Mouse (Mus musculus): ENCODE measurements around the gene Adprhl1. TPM values are rescaled to one million over a fixed set of nuclear protein-coding genes. Genes with fewer than 3 reads are reported as not detected.

Adprhl1 gene
- polyA plus RNA-seq, 1 experiment from 2014 or later: 1.1 TPM

DNA sequence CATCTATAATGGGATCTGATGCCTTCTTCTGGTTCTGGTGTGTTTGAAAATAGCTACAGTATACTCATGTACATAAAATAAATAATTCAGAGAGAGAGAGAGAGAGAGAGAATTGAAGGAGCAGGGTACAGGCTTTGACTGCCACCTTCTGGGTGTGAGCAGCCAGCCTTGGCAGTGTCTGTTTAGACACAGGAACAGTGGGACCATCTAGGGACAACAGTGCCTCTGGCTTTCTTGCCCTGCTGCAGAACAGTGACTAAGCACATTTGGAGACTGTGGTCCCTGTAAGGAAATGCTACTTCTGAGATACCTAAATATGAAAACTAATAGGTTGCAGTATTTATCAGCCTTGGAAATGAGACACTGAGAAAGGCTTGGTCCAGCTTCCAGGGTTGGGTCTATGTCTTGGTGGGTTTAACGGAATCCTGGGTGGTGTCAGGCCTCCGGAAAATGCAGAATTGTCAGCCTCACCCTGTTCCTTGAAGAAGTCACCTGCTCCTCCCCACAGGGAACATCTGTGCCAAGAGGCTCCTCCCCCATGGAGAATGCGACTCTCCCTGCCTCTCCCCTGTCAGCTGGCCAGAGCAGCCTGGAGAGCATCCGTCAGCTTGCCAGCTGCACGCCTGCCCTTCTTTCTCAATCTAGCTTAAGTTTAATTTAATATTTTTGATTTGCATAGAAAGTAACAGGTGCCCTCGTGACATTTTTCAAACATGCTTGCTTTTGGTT, 45.2 kb downstream of the Adprhl1 start:
- Histone ChIP-seq H3K9me3 (replicated peaks) (no peaks in the 10 kb centered on the region), H3K27ac (replicated peaks) (peak overlapping the region; percentile 84), H3K4me1 (replicated peaks) (peaks cover 77% of the 10 kb centered on the region), H3K9ac (peak overlapping the region; percentile 31; the same call in 1 of the 2 replicates), H3K36me3 (replicated peaks) (0 out of 2 replicates have a peak, but pooled peaks cover 8% of the 10 kb centered on the region), H3K4me2 (peak overlapping the region; percentile 49), H3K27me3 (no peaks in the 10 kb centered on the region), H3K4me3 (replicated peaks) (no peak overlapping the region)
- ATAC-seq (ENCODE audit: insufficient read depth): peak; percentile 74
- 28% methylated on average over 6 of the region's 6 CpGs for WGBS (ENCODE audit: insufficient replicate concordance)

DNA sequence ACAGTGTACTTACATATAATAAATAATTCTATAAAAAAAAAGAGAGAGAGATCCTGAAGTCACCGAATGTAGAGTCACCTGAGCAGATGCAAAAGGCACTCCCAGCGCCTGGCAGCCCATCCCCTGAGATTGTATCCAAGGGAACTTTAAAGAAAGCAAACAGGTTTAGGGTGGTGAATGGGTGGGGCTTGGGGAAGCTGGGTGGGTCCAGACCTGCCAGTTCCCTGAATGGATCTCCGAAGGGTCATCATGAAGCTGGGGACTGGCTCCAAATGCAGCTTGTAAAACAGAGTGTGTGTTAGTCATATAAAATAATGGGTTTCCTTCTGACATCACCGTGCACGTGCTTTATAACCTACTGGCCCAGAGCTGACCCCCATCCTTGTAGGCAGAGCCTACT, 47.7 kb downstream of the Adprhl1 start:
- H3K9me3 ChIP-seq (replicated peaks): no peaks in the 10 kb centered on the region
- peaks cover 86% of the 10 kb centered on the region for H3K4me1 ChIP-seq (replicated peaks)
- H3K27ac ChIP-seq (replicated peaks): peak overlapping the region; percentile 85
- H3K4me2 ChIP-seq: peak overlapping the region; percentile 25
- peak overlapping the region; percentile 13; the same call in 1 of the 2 replicates for H3K9ac ChIP-seq
- WGBS (ENCODE audit: insufficient replicate concordance): 38% methylated on average over 5 of the region's 5 CpGs
- 0 out of 2 replicates have a peak, but pooled peaks cover 8% of the 10 kb centered on the region for H3K36me3 ChIP-seq (replicated peaks)
- no peaks in the 10 kb centered on the region for H3K27me3 ChIP-seq
- ATAC-seq (ENCODE audit: insufficient read depth): no peak
- no peak overlapping the region for H3K4me3 ChIP-seq (replicated peaks)

DNA sequence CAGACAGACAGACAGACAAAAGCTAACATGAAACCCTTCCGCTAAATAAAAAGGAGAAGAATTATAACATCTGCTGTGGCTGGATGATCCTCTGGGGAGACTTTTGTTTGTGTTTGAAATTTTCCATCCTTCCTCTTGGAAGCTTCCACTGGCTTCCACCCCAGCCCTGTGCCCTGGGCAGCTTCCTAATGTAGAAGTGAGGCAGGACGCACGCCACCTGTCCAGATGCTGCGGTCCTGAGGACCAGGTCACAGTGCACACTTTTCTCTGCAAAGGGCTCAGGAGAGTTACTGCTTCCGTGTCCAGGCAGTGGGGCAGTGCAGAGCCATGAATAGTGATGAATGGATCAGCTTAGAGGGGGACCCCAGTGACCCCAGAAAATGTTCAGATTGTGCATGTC, 48.7 kb downstream of the Adprhl1 start:
- no peak for ATAC-seq (ENCODE audit: insufficient read depth)
- Histone ChIP-seq H3K9me3 (replicated peaks) (no peaks in the 10 kb centered on the region), H3K4me3 (replicated peaks) (no peak overlapping the region), H3K4me2 (peak overlapping the region; percentile 96; the same call in 1 of the 2 replicates), H3K4me1 (replicated peaks) (peaks cover 83% of the 10 kb centered on the region), H3K27ac (replicated peaks) (peak overlapping the region; percentile 85), H3K27me3 (peaks cover 1% of the 10 kb centered on the region; the same call in 1 of the 2 replicates), H3K9ac (no peak overlapping the region), H3K36me3 (replicated peaks) (0 out of 2 replicates have a peak, but pooled peaks cover 8% of the 10 kb centered on the region)
- 89% methylated on average over 5 of the region's 5 CpGs for WGBS (ENCODE audit: insufficient replicate concordance)

DNA sequence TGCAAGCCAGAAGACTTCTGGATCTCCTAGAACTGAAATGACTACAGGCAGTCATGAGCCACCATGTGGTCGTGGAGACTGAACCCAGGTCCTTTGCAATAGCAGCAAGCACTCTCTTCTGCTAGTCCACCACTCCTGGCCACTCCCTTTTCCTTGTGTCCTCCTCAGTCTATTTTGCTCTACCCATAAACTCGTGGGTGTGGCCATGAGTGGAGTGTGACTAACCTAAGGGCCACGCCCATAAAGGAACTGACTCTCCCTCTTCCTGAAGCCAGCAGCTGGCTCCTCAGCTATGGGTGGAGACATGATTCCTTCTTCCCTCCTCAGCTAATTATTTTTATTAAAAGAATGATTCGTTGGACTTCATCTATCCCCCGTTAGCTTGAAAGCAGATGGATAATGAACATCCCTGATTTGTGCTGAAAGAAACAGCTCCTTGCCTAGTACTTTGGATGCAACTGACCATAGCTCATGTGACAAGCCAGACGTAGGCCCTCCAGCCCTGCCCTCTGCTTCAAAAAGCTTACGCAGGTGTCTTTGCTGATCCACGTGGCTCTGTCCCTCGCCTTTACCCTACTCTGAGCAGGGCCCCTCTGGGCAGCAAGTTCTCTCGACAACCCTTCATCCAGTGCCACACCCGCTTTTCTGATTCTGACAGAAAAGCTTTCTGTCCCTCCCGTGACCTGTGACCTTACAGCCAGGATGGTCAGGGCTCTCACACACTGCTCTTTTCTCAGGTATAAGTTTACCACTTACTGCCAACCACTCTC, 49.4 kb downstream of the Adprhl1 start:
- no peaks in the 10 kb centered on the region for H3K9me3 ChIP-seq (replicated peaks)
- peak; percentile 40 for ATAC-seq (ENCODE audit: insufficient read depth)
- peak overlapping the region; percentile 85 for H3K27ac ChIP-seq (replicated peaks)
- H3K4me1 ChIP-seq (replicated peaks): peaks cover 84% of the 10 kb centered on the region
- H3K36me3 ChIP-seq (replicated peaks): 0 out of 2 replicates have a peak, but pooled peaks cover 8% of the 10 kb centered on the region
- peaks cover 9% of the 10 kb centered on the region for H3K27me3 ChIP-seq
- WGBS (ENCODE audit: insufficient replicate concordance): 46% methylated on average over 12 of the region's 12 CpGs
- H3K4me2 ChIP-seq: peak overlapping the region; percentile 96
- peak overlapping the region; percentile 23 for H3K4me3 ChIP-seq (replicated peaks)
- H3K9ac ChIP-seq: peak overlapping the region; percentile 29; the same call in 1 of the 2 replicates

DNA sequence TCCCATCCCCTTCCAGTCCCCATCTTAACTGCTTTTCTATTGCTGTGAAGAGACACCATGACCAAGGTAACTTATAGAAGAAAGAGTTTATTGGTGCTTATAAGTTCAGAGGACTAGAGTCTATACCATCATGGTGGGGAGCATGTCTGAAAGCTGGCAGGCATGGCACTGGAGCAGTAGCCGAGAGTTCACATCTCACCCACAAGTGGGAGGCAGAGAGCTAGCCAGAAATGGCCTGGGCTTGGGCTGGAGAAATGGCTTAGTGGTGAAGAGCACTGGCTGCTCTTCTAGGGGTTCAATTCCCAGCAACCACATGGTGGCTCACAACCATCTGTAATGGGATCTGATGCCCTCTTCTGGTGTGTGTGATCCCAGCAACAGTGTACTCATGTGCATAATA, 50.5 kb downstream of the Adprhl1 start:
- Histone ChIP-seq H3K4me2 (peak overlapping the region; percentile 96), H3K36me3 (replicated peaks) (0 out of 2 replicates have a peak, but pooled peaks cover 8% of the 10 kb centered on the region), H3K27me3 (peaks cover 17% of the 10 kb centered on the region), H3K4me3 (replicated peaks) (peak overlapping the region; percentile 75), H3K27ac (replicated peaks) (peak overlapping the region; percentile 97), H3K9me3 (replicated peaks) (no peaks in the 10 kb centered on the region), H3K9ac (peak overlapping the region; percentile 66), H3K4me1 (replicated peaks) (peaks cover 78% of the 10 kb centered on the region)
- 31% methylated on average over 1 of the region's 1 CpGs for WGBS (ENCODE audit: insufficient replicate concordance)
- ATAC-seq (ENCODE audit: insufficient read depth): no peak

DNA sequence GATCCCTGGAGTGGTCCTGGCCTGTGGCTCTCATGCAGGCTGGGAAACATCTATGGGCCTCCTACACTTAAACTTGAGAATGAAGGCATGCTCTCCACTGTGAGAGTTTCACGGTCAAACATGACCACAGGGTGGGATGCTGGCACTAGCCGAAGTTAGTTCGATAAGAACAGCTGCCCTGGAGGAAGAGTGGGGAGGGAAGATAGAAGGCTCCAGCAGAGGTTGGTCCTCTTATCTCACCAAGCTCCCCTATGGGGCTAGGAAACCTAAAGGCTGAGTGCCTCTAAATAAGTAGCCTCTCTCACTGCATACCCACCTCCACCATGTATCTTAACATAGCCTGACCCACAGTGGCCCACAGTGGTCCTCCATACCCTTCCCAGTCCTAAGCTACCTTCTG, 51.2 kb downstream of the Adprhl1 start:
- WGBS (ENCODE audit: insufficient replicate concordance): 15% methylated on average over 3 of the region's 3 CpGs
- Histone ChIP-seq H3K4me1 (replicated peaks) (peaks cover 71% of the 10 kb centered on the region), H3K9ac (peak overlapping the region; percentile 77), H3K27me3 (peaks cover 17% of the 10 kb centered on the region), H3K4me3 (replicated peaks) (peak overlapping the region; percentile 75), H3K36me3 (replicated peaks) (0 out of 2 replicates have a peak, but pooled peaks cover 4% of the 10 kb centered on the region), H3K9me3 (replicated peaks) (no peaks in the 10 kb centered on the region), H3K4me2 (peak overlapping the region; percentile 96), H3K27ac (replicated peaks) (peak overlapping the region; percentile 97)
- peak; percentile 81 for ATAC-seq (ENCODE audit: insufficient read depth)

DNA sequence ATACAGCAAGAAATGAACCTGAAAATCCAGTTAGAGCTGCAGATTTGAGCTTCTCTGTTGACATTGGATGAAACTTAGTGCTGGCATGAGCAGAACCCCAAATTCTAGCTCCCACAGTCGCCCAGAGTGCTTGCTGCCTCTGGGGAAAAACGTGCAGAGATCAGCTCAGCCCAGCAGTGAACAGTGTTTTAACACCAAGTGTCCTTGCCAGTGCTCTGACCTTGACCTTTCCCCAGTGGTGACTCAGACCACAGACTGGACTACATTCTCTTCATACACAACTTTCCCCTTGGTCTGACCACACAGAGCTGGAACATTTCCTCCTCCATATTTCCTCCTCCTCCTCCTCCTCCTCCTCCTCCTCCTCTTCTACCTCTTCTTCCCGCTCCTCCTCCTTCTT, 51.9 kb downstream of the Adprhl1 start:
- peak overlapping the region; percentile 96 for H3K4me2 ChIP-seq
- H3K4me1 ChIP-seq (replicated peaks): peaks cover 64% of the 10 kb centered on the region
- WGBS (ENCODE audit: insufficient replicate concordance): 29% methylated on average over 3 of the region's 3 CpGs
- peak overlapping the region; percentile 77 for H3K9ac ChIP-seq
- peaks cover 17% of the 10 kb centered on the region for H3K27me3 ChIP-seq
- 0 out of 2 replicates have a peak, but pooled peaks cover 4% of the 10 kb centered on the region for H3K36me3 ChIP-seq (replicated peaks)
- no peaks in the 10 kb centered on the region for H3K9me3 ChIP-seq (replicated peaks)
- H3K27ac ChIP-seq (replicated peaks): peak overlapping the region; percentile 97
- H3K4me3 ChIP-seq (replicated peaks): peak overlapping the region; percentile 75
- ATAC-seq (ENCODE audit: insufficient read depth): no peak

DNA sequence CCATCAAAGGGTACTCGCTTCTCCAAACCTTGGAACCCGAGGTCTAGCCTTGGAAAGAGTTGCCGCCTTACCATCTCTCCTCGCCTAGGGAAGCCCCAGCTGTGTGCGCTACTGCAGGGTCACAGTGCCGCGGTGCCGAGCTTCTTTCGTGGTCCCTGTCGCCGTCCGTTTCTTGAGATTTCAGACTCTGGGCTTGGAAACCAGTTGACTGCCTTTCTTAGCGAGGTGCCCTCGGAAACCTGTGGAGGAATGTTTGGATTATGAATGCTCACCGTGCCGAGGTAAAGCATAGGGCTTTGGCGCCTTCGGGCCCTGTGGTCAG, 53.0 kb downstream of the Adprhl1 start:
- WGBS (ENCODE audit: insufficient replicate concordance): 2% methylated on average over 18 of the region's 18 CpGs
- H3K9me3 ChIP-seq (replicated peaks): no peaks in the 10 kb centered on the region
- ATAC-seq (ENCODE audit: insufficient read depth): peak; percentile 49

DNA sequence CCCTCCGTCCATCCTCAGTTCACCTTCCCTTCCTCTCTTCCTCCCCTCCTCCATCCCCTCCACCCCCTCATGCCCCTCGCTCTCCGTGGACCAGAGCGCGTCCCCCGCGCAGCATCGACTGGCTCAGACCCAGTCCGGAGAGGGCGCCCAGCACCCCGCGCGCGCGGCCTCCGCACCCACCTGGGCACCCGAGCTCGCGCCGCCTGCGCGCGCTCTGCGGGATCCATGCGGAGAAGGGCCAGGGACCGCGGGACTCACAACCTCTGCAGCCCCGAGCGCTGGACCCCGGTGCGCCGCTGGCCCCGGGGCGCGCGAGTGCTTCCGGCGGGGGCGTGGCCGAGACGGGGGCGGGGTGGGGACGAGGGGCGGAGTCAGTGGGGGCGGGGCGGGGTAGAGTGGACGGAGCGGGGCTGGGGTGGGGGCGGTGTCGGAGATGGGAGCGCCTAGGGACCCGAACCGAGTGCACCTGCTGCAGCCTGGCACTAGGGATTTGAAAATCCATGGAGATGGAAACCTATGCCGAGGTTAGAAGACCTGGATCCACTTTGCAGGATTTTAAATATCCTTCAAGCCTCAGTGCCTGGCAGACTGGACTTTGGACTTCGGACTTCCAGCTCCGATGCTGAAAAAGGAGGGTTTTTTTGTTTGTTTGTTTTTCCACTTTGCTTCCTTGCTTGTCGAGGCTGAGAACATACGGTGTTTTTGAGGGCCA, 53.5 kb downstream of the Adprhl1 start, which contains the start of gene Grtp1:
Grtp1 (minus strand) TSS at position 320 of the 712 bp plus-strand sequence.
- ATAC-seq (ENCODE audit: insufficient read depth): peak; percentile 56
- Histone ChIP-seq H3K9me3 (replicated peaks) (no peaks in the 10 kb centered on the region), H3K4me1 (replicated peaks) (peaks cover 48% of the 10 kb centered on the region), H3K4me3 (replicated peaks) (peak within 1 kb of the TSS; percentile 75), H3K27me3 (peaks cover 17% of the 10 kb centered on the region), H3K4me2 (peak within 1 kb of the TSS; percentile 96), H3K36me3 (replicated peaks) (0 out of 2 replicates have a peak, but pooled peaks cover 4% of the 10 kb centered on the region), H3K9ac (peak within 1 kb of the TSS; percentile 77), H3K27ac (replicated peaks) (peak within 1 kb of the TSS; percentile 97)
- under 1% methylated on average over 56 of the region's 58 CpGs for WGBS (ENCODE audit: insufficient replicate concordance)

More for the DNA sequence above, 53.0 kb downstream of the Adprhl1 start:
- H3K27ac ChIP-seq (replicated peaks): peak overlapping the region; percentile 97
- H3K9ac ChIP-seq: peak overlapping the region; percentile 77
- H3K27me3 ChIP-seq: peaks cover 17% of the 10 kb centered on the region
- peaks cover 53% of the 10 kb centered on the region for H3K4me1 ChIP-seq (replicated peaks)
- peak overlapping the region; percentile 75 for H3K4me3 ChIP-seq (replicated peaks)
- peak overlapping the region; percentile 96 for H3K4me2 ChIP-seq
- 0 out of 2 replicates have a peak, but pooled peaks cover 4% of the 10 kb centered on the region for H3K36me3 ChIP-seq (replicated peaks)

DNA sequence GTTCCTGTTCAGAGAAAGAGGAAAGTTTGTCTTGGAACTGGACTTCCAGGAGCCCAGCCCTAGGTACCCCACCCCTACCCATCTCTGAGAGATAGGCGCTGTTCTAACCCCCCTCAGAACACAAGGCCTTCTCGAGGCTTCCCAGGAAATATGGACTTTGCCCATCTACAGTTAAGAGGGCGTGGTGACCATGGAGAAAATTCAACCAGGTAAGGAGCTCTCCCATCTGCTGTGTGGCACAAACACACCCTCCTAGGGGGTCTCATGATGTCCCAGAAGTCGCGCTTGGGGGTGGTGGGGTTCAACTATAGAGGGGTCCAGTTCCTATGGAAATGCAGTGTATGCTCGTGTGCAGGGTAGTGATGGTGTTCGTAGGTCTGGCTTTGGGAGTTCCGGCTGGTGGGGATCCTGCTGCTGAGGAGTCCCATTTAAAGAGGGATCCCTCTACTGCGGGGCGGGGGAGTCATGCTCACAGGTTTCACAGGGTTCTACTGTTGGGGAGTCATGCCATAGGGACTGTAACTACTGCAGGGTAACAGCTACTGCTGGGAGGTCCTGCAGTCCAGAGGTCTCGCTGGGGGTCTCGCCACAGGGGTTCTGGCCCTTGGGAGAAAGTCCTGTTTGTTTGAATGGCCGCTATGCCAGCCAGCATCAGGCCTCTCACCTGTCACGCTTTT, 54.4 kb downstream of the Adprhl1 start:
- Histone ChIP-seq H3K4me2 (peak overlapping the region; percentile 96), H3K27ac (replicated peaks) (no peak overlapping the region), H3K9ac (peak overlapping the region; percentile 77), H3K36me3 (replicated peaks) (0 out of 2 replicates have a peak, but pooled peaks cover 4% of the 10 kb centered on the region), H3K9me3 (replicated peaks) (no peaks in the 10 kb centered on the region), H3K4me1 (replicated peaks) (peaks cover 39% of the 10 kb centered on the region), H3K27me3 (peaks cover 17% of the 10 kb centered on the region), H3K4me3 (replicated peaks) (peak overlapping the region; percentile 75)
- WGBS (ENCODE audit: insufficient replicate concordance): 37% methylated on average over 14 of the region's 14 CpGs
- ATAC-seq (ENCODE audit: insufficient read depth): no peak

Measured in liver, embryonic 15.5 days (tissue).